Mouse (Mus musculus) megakaryocyte progenitor cell, adult 5-6 weeks (primary cell): ENCODE results near the gene Wnt5b. TPM values are rescaled to one million over a fixed set of nuclear protein-coding genes. Genes with fewer than 3 reads are reported as not detected.

Experiments
- ATAC-seq: replicated peaks from 2 replicates; pipeline ENCODE4 v1.8.0; 2016; ENCODE audit warnings: mild to moderate bottlenecking, moderate TSS enrichment, inconsistent platforms; ENCODE audit not compliant: poor library complexity
- total RNA-seq, 2 experiments: library from RNA; stranded (forward) in 1 of 2; stranded (reverse) in 1 of 2; fragments of 157-497, 149-512 nt in 1 of 2; fragments of 200-1000 nt in 1 of 2; gene quantifications; 2 replicates each; pipeline versions ENCODE4 v1.2.3 to v1.2.4; 2015 to 2017

Gene Wnt5b
- total RNA-seq, 2 experiments from 2014 or later = not detected

DNA sequence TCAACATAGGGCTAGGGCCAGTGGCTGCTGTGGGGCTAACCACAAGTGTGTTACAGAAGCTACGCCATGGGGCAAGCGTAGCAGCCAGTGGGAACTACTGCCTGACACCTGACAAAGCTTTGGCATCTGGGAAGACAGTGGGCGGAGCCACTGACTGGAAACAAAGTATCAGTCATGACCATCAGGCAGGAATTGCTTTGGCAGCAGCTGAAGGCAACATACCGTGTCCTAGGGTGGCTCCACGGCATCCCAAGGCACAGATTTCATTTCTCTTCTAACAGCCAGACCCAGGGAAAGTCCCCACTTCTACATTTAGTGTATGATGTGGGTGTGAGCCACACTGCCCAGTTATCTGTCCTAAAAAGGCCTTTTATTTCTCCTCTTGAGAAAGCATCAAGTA lies 17.6 kb downstream of the Wnt5b start:
- no peak for ATAC-seq

DNA sequence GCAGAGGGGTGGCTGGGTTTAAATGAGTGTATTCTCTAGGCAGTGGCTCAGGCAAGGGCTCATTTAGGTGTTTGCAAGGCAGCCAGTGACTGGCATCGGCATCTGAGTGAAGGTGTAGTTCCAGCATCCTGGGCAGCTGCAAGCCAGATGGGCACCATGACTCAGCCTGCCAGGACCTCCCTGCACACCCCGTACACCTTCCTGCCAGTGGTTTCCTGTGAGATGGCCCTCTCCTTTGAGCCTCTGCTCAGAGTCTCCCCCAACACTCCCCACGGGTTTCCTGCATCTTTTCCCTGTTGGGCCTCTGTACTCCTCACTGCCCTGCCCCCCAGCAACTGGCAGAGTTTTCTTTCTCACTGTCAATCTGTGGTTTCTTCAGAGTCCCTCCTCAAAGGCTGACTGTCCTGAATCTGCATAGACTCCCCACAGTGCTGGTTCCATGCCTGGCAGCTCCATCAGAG lies 22.2 kb downstream of the Wnt5b start:
- peak; percentile 65 for ATAC-seq

DNA sequence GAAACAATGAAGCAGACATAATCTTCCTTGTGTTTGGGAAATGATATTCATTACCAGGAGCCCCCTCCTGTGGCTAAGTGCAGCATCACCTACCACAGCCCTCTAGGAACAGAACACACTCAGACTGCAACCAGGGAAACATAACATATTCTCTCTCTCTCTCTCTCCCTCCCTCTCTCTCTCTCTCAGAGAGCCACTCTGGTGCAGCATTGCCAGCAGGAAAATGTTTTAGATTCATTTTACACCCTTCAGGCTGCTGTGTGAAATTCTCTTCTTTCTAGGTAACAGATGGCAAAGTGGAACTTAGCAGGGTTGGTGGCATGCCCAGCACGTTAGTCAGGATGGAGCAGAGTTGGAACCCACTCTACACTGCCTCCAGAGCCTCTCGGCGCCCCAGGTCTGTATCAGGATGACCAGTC lies 22.7 kb downstream of the Wnt5b start:
- ATAC-seq = no peak

DNA sequence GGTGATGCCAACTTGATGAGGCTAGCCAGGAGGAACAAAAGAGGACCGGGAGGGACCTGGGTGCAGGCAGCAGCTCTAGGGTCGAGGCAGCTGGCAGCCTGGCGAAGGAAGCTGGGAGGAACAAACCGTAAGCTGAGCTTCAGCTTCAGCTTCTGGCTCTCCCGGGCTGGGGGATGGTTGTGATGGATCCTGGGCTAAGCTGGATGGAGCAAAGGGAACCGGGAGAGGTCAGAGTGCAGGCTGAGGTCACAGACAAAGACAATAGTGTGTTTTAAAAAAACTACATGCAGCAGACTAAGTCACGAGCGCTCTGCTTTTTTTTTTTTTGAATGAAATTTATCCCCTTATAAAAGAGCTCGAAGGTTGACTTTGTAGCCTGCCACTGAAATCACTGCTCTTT lies 23.4 kb downstream of the Wnt5b start:
- ATAC-seq = no peak

DNA sequence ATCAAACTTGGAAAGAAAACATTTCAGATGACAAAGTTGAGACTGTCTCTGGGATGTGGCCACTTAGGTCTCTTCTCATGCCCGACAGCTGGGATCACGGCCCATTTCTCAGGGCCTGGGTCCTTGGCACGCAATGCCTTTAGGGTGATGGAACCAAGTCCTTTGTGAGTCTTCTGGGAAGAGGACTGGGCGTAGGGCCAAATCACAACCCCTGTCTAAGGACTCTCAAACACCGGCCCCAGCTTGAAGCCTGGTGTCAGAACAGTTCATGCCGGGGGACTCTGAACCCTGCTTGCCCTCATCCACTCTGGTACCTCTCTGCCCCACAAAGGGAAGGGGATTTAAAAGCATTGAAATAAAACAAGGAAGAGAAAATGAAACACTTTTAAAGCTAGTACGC lies 30.1 kb downstream of the Wnt5b start:
- no peak for ATAC-seq

DNA sequence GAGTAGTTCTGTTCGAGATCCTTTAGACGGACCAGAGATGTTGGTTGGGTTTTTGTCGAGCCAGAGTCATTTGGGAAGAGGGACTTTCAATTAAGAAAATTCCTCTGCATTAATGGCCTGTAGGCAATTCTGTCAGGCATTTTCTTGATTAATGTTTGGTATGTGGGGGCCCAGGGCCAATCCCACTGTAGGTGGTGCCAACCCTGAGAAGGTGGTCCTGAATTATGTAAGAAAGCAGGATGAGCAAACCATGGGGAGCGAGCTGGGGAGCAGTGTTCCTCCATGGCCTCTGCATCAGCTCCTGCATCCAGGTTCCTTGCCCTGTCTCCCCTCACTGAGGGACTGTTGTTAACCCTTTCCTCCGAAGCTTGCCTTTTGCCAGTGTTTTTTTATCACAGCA lies 30.7 kb downstream of the Wnt5b start:
- no peak for ATAC-seq

DNA sequence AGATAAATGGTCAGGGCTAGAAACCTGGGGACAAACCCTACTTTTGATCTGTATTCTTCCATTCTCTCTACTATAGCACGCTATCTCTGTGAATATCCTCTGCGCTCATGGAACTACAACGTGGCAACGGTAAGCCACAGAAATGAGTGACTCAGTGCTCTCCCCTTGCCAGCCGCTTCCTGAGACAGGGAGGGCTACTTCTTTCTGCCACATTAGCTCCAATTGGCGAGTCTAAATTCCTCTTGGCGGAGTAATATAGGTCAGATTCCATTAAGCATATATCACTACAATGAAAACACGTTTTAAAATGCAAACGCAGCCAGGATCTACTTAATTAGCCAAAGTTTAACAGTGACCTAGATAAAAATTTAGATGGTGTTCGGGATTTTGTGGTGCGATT lies 31.4 kb downstream of the Wnt5b start:
- ATAC-seq = no peak

DNA sequence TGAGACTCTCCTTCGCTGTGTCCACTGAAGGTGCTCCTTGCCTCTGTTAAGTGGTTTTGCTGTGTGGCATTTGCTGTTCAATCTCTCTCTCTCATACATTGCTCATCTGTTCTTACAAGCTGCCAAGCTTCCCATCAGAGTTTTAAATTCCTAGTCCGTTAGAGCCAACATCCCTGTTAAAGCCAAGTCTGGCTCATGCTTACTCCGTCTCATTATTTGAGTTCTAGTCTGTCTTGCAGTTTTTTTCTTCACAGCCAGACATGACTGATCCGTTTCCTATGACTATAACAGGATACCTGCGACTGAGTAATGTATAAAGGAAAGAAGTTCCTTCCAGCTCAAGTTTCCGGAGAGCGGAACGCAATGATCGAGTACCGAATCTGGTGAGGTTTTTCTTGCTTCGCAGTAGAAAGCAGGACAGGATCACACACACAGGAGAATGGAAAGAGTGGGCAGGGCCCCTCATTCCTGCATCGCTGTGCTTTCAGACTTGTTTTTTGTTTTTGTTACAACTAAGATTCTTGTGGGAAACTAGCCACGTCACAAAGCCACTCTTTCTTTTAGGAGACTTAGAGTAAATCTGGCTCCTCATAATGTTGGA lies 34.6 kb downstream of the Wnt5b start:
- no peak for ATAC-seq

DNA sequence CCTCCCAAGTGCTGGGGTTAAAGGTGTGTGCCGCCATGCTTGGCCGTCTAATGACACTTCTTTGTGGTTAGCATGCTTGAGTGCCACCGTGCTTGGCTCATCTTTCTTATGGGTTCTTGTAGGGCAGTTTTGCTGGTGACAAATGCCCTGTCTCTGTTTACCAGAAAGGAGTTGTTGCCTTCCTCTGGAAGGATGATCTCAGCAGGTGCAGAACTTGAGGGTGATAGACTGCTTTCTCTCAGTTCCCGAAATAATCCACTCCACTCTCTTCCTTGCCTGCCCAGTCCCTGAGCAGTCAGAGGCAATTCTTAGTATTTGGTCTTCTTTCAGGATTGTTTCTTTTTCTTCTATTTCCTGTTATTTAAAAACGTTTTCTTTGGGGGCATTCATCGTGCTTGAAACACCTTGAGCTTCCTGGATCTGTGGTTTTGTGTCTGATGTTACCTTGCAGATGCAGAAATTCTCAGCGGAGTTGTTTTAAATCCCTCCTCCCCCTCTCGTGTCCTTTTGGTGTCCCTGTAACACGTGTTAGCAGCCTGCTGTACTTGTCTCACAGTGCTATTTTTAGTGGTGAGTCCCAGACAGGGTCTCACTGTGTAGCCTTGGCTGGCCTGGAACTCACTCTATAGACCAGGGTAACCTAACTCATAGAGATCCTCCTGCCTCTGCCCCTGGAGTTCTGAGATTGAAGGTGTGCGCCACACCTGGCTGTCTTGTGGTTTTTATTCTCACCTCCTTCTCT lies 35.3 kb downstream of the Wnt5b start:
- no peak for ATAC-seq

DNA sequence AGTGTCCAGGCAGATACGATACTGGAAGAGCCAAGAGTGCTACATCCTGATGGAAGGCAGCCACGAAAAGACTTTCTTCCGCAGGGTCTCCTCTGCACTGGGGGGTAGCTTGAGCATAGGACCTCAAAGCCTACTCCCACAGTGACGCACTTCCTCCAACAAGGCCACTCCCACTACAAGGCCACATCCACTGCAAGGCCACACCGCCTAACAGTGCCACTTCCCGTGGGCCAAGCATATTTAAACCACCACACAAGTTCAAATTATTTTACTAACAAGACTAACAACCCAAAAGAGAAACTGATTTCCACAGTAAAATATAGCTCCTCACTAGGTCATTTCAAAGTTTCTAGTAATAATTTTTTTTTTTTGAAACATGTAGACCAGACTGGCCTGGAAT lies 35.9 kb downstream of the Wnt5b start:
- ATAC-seq = no peak

DNA sequence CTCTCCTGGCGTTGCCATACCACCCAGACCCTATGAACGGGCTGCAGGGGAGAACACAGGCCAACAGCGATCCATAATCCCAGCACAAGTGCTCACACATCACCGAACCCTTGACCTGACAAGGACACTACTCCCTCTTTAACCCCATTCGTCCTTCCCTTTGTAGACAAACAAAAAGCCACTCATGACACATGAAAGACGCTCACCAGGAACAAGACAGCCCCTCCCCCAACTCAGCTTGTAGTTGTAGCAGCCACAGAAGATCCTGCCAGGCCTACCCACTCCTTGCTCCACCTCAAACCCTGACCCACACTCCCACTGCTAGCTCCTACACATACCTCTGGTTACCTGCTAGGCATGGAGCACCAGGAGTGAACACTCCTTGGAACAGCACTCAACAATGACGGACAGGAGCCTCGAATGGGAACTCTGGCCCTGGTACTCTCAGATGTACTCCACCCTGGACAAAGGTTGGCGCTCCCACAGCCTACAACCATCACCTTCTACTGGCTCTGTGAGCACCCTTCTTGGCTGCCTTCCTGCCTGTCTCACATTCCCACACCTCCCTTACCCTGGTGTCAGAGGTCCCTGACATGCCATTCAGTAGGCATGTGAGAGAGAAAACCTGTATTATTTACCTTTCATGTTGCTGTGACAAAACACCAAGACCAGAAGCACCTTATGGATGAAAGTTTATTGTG lies 38.5 kb downstream of the Wnt5b start:
- ATAC-seq = no peak

DNA sequence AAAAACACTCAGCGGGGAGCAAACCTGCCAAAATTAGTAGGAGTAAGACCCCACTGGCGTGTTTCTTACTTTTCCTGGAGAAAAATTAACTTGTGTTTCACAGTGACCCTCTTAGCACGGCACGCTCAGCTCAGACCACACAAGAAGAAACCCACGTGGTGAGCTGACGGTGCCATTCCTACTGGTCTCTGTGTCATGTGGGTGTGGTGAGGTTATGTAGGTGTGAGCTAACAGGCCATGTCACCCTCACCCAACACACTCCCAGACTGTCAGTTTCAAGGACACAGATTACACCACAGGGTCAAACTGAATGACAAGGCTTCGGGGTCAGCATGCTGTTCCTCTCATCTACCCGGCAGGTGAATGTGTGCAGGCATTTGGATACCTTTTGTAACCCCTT lies 39.4 kb downstream of the Wnt5b start:
- ATAC-seq = no peak

DNA sequence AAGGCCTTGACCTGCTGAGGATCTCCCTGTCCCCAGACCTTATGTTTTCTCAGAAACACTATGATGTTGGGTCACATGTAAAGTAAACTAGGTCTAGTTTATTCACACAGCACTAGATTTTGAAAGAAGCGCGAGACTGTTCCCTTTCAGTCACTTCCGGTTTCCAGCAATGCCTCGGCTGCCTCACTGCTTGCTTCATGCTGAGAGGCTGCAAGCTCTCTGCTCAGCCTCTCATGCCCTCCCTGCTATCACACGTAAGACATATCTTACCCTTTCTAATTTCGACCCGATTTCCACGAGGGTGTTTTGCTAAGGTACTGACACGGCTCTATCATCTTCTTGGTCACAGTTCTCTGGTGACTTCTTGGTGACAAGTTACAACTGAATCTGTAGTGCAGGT lies 42.1 kb downstream of the Wnt5b start:
- peak; percentile 73 for ATAC-seq

DNA sequence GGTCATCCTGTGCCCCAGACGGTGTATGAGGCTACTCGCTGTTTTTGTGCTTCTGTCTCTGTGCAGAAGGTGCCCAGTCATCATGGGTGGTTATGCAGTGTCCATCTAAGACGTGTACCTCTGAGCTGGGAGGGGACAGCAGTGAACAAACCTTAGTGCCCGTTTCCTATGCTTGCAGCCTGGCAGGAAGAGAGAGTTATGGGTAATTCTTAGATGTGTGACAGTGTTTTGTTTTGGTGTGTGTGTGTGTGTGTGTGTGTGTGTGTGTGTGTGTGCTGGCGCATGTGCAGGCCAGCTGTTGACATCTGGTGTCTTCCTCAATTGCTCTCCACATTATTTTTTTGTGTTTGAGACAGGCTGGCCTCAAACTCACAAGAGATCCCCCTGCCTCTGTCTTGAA lies 44.1 kb downstream of the Wnt5b start:
- ATAC-seq = no peak; the same call in 1 of the 2 replicates

DNA sequence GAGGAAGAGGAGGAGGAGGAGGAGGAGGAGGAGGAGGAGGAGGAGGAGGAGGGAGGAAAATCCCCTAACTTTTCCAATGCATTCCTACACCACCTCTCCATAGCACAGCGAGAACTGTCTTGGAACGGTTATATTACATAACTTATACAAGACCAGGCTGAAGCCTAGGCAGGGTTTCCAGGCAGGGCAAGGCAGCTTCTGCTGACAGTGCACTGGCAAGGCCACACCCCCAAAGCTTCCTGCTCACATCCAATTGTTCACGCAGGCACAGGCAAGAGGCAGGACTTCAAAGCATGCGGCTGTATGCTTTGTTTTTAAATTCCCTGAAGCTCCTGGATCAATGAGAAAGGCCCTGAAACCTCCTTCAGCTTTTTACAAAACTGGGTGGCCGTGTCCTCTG lies 44.9 kb downstream of the Wnt5b start:
- ATAC-seq = peak; percentile 89

DNA sequence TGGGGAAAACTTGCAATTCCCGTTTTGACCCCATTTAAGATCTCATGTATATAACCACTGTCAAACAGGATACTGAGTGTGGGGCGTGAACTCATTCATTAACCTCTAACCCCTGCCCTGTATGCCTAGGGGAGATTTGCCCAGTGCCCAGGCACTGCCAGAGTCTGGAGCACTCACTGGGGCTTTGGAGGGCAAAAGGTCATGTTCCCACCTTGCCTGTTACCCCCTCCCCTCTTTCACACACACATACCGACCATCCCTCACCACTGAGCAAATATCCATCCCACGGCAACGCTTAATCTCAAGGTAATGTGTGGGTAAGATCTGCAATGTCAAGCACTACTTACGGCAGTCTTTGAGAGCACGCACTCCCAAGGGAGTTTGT lies 51.5 kb downstream of the Wnt5b start:
- no peak for ATAC-seq

DNA sequence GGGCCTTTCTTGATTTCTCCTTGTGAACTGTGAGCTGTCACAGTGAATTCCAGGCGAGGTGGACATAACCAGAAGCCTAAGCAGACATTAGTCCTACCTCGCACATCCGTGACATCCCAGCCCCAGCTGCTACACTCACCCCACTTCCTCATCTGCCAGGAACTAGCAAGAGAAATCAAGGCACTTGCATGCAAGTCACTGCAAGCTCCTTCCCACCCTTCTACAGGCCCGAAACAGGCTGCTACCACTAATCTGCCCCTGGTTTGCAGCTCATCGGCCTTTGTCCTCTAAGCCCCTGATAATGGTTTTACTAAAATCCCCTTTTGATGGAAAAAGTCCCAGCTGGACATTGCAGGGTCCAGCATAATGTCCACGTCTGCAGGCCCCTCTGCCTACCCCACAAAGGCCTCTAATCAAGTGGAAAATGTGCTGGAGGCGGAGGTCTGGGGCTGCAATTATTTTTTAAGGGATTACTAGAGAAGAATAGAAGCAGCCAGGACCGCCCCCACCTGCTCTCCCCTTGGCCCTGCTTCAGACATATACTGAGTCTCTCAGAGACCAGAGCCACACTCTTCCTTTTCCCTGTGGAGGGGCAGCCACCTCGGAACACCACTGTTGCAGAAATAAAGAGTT lies 52.0 kb downstream of the Wnt5b start:
- ATAC-seq = no peak

DNA sequence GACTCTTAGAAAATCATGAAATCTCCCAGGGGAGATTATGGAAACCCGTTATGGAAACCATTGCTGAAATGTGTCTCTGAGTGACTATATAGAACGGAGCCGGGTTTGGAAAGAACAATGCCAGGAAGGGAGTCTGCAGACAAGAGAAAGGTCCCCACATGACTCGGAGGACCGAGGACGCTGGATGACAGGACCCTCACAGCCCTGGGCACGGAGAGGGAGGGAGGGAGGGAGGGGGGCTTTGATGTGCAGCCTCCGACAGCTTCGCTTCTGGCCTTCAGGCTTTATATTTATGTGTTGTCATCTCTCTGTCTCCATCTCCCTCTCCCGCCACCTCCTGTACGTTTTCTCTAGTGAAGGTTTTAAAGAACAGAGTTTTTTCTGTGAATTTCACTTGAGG lies 53.1 kb downstream of the Wnt5b start:
- ATAC-seq = no peak

DNA sequence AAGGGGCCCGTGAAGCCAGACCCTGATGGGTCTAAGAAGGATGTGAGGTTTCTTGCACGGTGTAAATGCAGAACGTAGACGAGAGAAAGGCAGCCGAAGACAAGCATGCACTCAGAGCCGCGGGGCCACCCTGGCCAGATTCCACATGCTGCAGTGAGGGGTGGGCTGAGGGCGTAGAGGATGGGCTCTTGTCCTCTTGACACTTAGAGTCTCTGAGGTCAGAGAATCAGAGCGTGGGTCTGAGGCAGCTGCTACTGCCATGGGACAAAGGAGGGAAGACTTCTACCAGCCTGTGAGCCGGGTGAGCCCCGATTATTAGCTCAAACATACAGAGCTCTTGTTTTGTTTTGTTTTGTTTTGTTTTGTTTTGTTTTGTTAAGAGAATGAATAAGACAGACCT lies 53.6 kb downstream of the Wnt5b start:
- no peak for ATAC-seq

DNA sequence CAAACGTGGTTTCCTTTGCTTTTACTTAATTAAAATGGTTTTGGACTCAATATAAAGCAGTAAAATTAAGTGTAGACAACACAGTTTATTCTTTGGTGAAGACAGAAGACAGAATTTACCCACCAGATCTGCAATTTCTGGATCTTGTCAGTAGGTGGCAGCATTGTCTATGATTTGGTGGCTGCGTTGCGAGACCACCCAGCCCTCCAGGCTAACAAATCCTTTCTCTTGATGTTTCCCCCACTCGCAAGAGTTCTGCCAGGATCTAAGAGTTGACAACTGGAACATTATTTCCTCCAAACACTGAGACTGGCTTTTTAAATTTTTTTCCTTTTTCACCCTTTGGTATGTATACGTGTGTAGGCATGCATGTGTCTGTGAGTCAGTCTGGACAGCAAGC lies 54.4 kb downstream of the Wnt5b start:
- peak; percentile 69 for ATAC-seq

DNA sequence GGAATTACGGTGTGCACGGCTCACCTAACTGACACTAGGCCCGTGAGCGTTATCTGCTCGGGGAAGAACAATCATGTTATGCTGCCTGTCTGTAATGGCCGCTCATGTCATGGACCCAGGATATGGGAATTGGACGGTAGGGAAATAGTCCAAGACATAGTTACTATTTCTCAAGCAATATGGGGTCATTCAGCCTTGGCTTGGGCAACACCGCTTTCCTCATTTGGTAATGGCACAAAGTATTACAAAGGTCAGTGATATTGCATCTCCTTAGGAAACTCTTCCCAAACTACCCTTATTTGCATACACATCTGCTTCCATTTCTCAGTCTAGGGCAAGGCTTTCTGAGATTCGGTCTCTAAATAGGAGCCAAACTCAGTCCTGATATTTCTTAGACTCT lies 56.5 kb downstream of the Wnt5b start:
- peak; percentile 55 for ATAC-seq

DNA sequence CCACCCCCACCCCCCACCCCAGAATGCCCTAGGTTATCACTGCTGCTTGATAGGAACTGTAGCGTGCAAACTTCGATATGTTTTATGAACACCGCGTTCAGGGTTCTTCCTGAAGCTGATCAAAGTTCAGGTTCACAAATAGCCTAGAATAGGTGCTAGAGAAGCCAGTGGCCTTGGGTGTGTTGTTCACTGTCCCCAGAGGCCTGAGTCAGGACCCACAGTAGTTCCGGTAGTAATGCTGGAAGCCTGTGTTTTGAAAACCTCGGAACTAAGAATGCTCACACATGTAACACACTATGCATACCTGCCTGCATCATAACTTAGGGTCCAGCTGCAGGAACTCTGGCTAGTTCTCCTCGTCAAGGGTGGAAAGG lies 57.1 kb downstream of the Wnt5b start:
- no peak for ATAC-seq
